Mouse (Mus musculus): Measurements from ENCODE around the gene Gatad2a. TPM values are rescaled to one million over a fixed set of nuclear protein-coding genes. Genes with fewer than 3 reads are reported as not detected.
A peak's percentile ranks its signal among the peaks of the same experiment; 100 is the strongest.

Gatad2a gene
- polyA plus RNA-seq, 1 experiment from 2014 or later, result 55.6 TPM

DNA sequence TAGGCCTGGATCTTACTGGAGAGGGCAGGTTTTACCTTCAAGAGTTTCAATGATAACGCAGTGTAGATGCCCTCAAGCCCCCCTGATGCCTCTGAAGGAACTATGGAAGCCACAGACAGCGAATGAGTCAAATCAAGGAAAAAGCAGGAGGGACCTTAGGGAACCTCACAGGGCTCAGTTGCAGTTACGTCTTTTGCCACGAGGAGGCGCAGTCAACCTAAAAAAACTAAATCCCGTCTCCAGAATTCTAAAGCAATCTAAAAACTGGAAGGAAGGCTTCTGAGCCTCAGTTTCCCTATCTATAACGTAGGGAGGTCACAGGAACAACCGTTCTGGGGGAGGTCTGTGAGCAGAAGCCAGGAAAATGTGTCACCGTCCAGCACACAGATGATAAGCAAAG is 122.0 kb downstream of the Gatad2a start:
- Histone ChIP-seq H3K4me3 (no peak overlapping the region), H3K9me3 (replicated peaks) (no peaks in the 10 kb centered on the region), H3K4me2 (no peak overlapping the region), H3K27ac (ENCODE audit: poor library complexity, severe bottlenecking) (no peak overlapping the region), H3K36me3 (no peaks in the 10 kb centered on the region), H3K27me3 (replicated peaks) (peaks cover 40% of the 10 kb centered on the region), H3K9ac (no peak overlapping the region), H3K4me1 (replicated peaks) (peaks cover 6% of the 10 kb centered on the region; the same call in 1 of the 2 replicates)
- ATAC-seq (ENCODE audit: insufficient number of reproducible peaks, low FRiP score), result no peak
- WGBS, result 12% methylated on average over 9 of the region's 9 CpGs

DNA sequence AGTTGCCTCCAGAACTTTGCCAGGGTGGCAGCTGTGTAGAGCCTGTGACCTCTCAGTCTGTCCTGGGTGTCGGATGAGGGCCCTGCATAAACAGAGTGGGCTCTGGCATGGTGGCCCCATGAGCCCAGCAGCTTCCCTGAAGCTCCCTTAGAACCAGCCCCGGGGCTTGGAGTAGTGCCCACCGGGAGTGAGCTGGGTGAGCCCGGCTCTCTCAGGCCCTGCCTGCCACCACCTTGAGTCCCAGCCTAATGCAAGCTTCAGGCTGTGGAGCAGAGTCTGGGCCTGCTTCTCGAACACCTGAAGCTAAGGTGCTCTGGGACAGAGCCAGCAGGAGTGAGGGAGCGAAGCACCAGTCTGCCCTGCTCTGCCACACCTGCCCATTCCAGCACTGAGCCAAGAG is 125.3 kb downstream of the Gatad2a start:
- WGBS, result 76% methylated on average over 6 of the region's 6 CpGs
- Histone ChIP-seq H3K9me3 (replicated peaks) (no peaks in the 10 kb centered on the region), H3K27ac (ENCODE audit: poor library complexity, severe bottlenecking) (no peak overlapping the region), H3K4me3 (no peak overlapping the region), H3K36me3 (no peaks in the 10 kb centered on the region), H3K4me2 (no peak overlapping the region), H3K27me3 (replicated peaks) (peaks cover 22% of the 10 kb centered on the region), H3K9ac (no peak overlapping the region), H3K4me1 (replicated peaks) (peaks cover 6% of the 10 kb centered on the region; the same call in 1 of the 2 replicates)
- ATAC-seq (ENCODE audit: insufficient number of reproducible peaks, low FRiP score), result no peak

DNA sequence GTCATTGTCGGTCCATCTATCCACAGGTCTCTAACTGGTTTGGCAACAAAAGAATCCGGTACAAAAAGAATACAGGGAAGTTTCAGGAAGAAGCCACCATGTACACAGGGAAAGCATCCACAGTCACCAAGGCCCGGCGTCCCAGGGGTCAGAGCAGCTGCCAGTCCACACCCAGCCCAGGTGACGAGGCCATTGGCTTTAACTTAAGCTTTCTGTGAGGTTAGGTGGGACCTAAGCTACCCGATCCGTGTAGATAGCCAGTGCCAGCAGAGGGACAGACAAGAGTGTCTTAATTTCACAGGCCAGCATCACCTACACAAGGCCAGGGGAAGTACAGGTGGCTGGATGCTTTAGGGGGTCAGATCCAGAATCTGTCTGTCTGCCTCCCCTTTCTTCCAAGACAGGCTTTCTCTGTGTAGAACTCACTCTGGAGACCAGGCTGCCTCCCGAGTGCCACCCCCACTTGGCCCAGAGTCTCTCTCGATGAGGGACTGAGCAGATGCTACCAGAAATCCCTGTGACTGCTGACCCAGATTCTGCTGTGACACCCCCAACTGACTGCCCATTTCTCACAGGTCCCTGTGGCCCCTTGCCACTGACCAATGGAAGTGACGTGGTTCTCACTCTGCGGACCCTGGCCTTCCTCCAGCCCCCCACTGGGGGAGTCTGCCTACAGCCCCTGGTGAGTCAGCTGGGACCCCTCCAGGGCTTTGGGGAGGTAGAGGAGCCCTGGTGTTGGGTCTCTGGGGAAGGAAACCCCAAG is 126.0 kb downstream of the Gatad2a start:
- no peak overlapping the region for H3K4me2 ChIP-seq
- ATAC-seq (ENCODE audit: insufficient number of reproducible peaks, low FRiP score), result no peak
- H3K9me3 ChIP-seq (replicated peaks), result no peaks in the 10 kb centered on the region
- H3K9ac ChIP-seq, result no peak overlapping the region
- no peak overlapping the region for H3K27ac ChIP-seq (ENCODE audit: poor library complexity, severe bottlenecking)
- H3K36me3 ChIP-seq, result no peaks in the 10 kb centered on the region
- H3K27me3 ChIP-seq (replicated peaks), result peaks cover 22% of the 10 kb centered on the region
- H3K4me1 ChIP-seq (replicated peaks), result peaks cover 6% of the 10 kb centered on the region; the same call in 1 of the 2 replicates
- 79% methylated on average over 11 of the region's 11 CpGs for WGBS
- no peak overlapping the region for H3K4me3 ChIP-seq

DNA sequence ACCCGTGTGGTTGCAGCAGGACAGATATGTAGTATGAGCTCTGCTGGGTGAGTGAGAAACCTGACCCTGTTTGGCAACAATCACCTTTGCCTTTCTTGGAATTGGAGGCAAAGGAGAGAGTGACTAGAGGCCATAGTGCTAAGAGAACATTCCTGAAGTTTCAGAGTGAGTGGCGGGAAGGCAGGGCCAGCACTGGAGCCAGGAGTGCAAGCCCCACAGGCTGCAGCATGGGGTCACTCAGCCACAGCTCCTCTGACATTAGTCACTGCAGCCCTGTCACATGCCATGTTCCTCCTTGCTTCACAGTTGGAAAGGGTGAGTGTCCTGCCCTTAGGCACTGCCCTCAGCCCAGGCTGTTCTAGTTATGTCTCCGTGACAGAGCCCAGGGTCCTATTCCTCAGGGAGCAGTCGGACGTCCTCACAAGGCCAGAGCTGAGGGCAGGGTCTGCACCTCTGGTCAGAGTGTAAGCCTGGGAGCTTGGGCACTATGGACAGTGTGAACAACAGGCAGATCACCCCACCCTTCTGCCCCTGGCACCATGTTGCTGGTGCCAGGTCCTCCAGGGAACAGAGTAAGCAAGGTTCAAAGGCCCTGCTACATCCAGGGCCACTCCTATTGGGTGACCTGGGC is 128.4 kb downstream of the Gatad2a start:
- ATAC-seq (ENCODE audit: insufficient number of reproducible peaks, low FRiP score), result no peak
- Histone ChIP-seq H3K4me2 (no peak overlapping the region), H3K4me3 (no peak overlapping the region), H3K9ac (peak overlapping the region; percentile 9; the same call in 1 of the 2 replicates), H3K27me3 (replicated peaks) (peaks cover 14% of the 10 kb centered on the region), H3K36me3 (no peaks in the 10 kb centered on the region), H3K4me1 (replicated peaks) (no peaks in the 10 kb centered on the region), H3K9me3 (replicated peaks) (no peaks in the 10 kb centered on the region), H3K27ac (ENCODE audit: poor library complexity, severe bottlenecking) (no peak overlapping the region)
- 60% methylated on average over 5 of the region's 5 CpGs for WGBS

DNA sequence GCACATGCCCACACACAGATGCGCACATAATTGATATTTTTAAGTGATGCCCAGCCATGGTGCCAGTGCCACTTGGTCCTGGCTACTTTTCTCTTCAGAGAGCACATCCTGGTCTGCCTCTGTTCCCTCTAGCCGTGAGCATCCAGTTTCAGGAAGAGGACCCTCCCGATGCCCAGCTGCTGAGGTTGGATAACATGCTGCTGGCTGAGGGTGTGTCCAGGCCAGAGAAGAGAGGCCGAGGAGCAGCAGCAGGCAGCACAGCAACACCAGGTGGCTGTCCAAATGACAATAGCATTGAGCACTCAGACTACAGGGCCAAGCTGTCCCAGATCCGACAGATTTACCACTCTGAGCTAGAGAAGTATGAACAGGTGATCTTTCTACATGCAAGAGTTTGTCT is 132.0 kb downstream of the Gatad2a start:
- Histone ChIP-seq H3K4me2 (no peak overlapping the region), H3K9ac (no peak overlapping the region), H3K27me3 (replicated peaks) (0 out of 2 replicates have a peak, but pooled peaks cover 5% of the 10 kb centered on the region), H3K9me3 (replicated peaks) (0 out of 2 replicates have a peak, but pooled peaks cover 3% of the 10 kb centered on the region), H3K4me3 (no peak overlapping the region), H3K36me3 (no peaks in the 10 kb centered on the region), H3K27ac (ENCODE audit: poor library complexity, severe bottlenecking) (no peak overlapping the region), H3K4me1 (replicated peaks) (no peaks in the 10 kb centered on the region)
- whole genome bisulfite sequencing, result 54% methylated on average over 5 of the region's 5 CpGs
- no peak for ATAC-seq (ENCODE audit: insufficient number of reproducible peaks, low FRiP score)

DNA sequence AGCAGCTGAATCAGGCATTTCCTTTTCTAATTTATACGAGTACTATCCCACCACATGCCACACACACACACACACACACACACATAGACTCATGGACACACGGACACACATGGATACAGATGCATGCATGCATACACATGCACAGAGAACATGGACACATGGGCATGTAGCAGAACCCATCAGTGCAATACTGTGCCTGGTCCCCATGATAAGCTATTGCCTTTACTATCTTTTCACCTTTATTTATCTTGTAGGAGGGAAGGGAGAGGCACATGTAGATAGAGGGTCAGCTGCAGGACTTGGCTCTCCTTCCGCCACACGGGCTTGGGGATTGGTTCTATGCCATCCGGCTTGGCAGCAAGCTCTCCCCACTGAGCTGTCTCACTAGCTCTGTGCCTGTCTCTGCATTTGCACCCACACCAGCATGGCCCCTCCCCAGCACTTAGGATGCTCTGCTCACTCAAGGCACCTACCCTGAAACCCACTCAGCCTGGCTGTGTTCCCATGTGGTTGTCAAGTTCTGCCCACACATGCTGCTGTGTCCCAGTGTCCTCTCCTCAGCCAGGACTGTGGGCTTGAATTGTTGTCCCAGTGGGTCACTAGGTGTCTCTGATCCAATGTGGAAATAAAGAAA is 132.7 kb downstream of the Gatad2a start:
- Histone ChIP-seq H3K36me3 (no peaks in the 10 kb centered on the region), H3K4me2 (no peak overlapping the region), H3K4me1 (replicated peaks) (no peaks in the 10 kb centered on the region), H3K27me3 (replicated peaks) (0 out of 2 replicates have a peak, but pooled peaks cover 5% of the 10 kb centered on the region), H3K27ac (ENCODE audit: poor library complexity, severe bottlenecking) (no peak overlapping the region), H3K4me3 (no peak overlapping the region), H3K9me3 (replicated peaks) (0 out of 2 replicates have a peak, but pooled peaks cover 3% of the 10 kb centered on the region), H3K9ac (no peak overlapping the region)
- ATAC-seq (ENCODE audit: insufficient number of reproducible peaks, low FRiP score), result no peak
- WGBS, result 73% methylated on average over 5 of the region's 5 CpGs

DNA sequence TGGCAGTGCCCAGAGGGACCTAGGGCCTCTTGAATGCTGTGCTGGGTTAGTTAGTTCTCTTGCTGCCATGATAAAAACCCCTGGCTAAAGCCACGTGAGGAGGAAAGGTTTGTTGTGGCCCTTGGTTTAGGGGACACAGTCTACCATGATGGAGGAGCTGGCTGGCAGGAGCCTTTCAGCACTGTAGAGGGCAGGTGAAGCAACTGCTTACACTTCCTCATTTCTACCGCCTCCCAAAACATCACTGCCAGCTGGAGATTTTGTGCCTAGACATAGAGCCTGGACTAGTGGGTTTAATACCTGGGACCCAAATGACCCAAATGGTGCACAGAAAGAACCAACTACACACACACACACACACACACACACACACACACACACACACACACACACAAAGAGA is 134.9 kb downstream of the Gatad2a start:
- ATAC-seq (ENCODE audit: insufficient number of reproducible peaks, low FRiP score), result no peak
- Histone ChIP-seq H3K9ac (no peak overlapping the region), H3K4me1 (replicated peaks) (no peaks in the 10 kb centered on the region), H3K9me3 (replicated peaks) (0 out of 2 replicates have a peak, but pooled peaks cover 3% of the 10 kb centered on the region), H3K27ac (ENCODE audit: poor library complexity, severe bottlenecking) (no peak overlapping the region), H3K4me3 (no peak overlapping the region), H3K4me2 (no peak overlapping the region), H3K36me3 (no peaks in the 10 kb centered on the region), H3K27me3 (replicated peaks) (0 out of 2 replicates have a peak, but pooled peaks cover 4% of the 10 kb centered on the region)
- 53% methylated on average over 2 of the region's 2 CpGs for WGBS

DNA sequence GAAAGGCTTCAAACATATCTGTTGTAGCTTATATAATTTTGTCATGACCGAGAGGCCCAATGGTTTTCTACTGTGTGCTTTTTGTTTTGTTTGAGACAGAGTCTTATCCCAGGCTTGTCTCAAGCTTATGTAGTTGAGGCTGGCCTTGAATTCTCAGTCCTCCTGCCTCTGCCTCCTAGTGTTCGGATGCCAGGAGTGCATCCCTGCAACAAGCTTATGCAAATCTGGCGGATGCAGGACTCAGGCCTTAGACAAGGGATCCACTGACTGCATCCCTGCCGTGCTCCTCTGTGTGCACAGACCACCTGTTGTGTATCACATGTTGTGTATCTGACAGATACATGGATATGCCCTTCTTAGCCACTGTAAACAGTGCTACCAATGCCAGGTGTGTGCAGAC is 135.4 kb downstream of the Gatad2a start:
- no peak for ATAC-seq (ENCODE audit: insufficient number of reproducible peaks, low FRiP score)
- Histone ChIP-seq H3K9ac (no peak overlapping the region), H3K27me3 (replicated peaks) (no peaks in the 10 kb centered on the region)

More for the DNA sequence above, 135.4 kb downstream of the Gatad2a start:
- Histone ChIP-seq H3K4me3 (no peak overlapping the region), H3K4me1 (replicated peaks) (no peaks in the 10 kb centered on the region), H3K36me3 (no peaks in the 10 kb centered on the region), H3K4me2 (no peak overlapping the region), H3K9me3 (replicated peaks) (0 out of 2 replicates have a peak, but pooled peaks cover 3% of the 10 kb centered on the region), H3K27ac (ENCODE audit: poor library complexity, severe bottlenecking) (no peak overlapping the region)
- 50% methylated on average over 4 of the region's 4 CpGs for WGBS

Other genes starting within 250 kb of the Gatad2a start
- 2.9 and 3.3 TPM in 2 replicates for gene Zfp963, start 246.4 kb downstream of the Gatad2a start, polyA plus RNA-seq (2016; fragmentation: Nextera tagmentation; extraction: Ambion mirVana)
- 0.33 TPM in 1 of 2 replicates, not detected in the other for gene Gm20422, start 221.5 kb downstream of the Gatad2a start, polyA plus RNA-seq (2016; fragmentation: Nextera tagmentation; extraction: Ambion mirVana)
- gene Atp13a1, start 205.2 kb downstream of the Gatad2a start, polyA plus RNA-seq (2016; fragmentation: Nextera tagmentation; extraction: Ambion mirVana), result 34.4 and 36.7 TPM in 2 replicates
- gene Zfp866, start 205.2 kb downstream of the Gatad2a start, polyA plus RNA-seq (2016; fragmentation: Nextera tagmentation; extraction: Ambion mirVana), result 16.9 and 18.0 TPM in 2 replicates
- 8.5 and 8.6 TPM in 2 replicates for gene Gmip, start 187.7 kb downstream of the Gatad2a start, polyA plus RNA-seq (2016; fragmentation: Nextera tagmentation; extraction: Ambion mirVana)
- gene Lpar2, start 174.0 kb downstream of the Gatad2a start, polyA plus RNA-seq (2016; fragmentation: Nextera tagmentation; extraction: Ambion mirVana), result 0.32 and 0.36 TPM in 2 replicates
- 4.7 TPM in 2 replicates for gene Pbx4, start 163.9 kb downstream of the Gatad2a start, polyA plus RNA-seq (2016; fragmentation: Nextera tagmentation; extraction: Ambion mirVana)
- gene Cilp2, start 108.7 kb downstream of the Gatad2a start, polyA plus RNA-seq (2016; fragmentation: Nextera tagmentation; extraction: Ambion mirVana), result 0.78 and 0.82 TPM in 2 replicates
- gene Tssk6, start 94.2 kb downstream of the Gatad2a start, polyA plus RNA-seq (2016; fragmentation: Nextera tagmentation; extraction: Ambion mirVana), result 1.9 and 3.1 TPM in 2 replicates
- 309 and 314 TPM in 2 replicates for gene Ndufa13, start 93.8 kb downstream of the Gatad2a start, polyA plus RNA-seq (2016; fragmentation: Nextera tagmentation; extraction: Ambion mirVana)
- 7.4 and 8.9 TPM in 2 replicates for gene Yjefn3, start 93.7 kb downstream of the Gatad2a start, polyA plus RNA-seq (2016; fragmentation: Nextera tagmentation; extraction: Ambion mirVana)
- gene Mau2, start 46.4 kb upstream of the Gatad2a start, polyA plus RNA-seq (2016; fragmentation: Nextera tagmentation; extraction: Ambion mirVana), result 39.9 and 42.1 TPM in 2 replicates
- gene Sugp1, start 46.4 kb upstream of the Gatad2a start, polyA plus RNA-seq (2016; fragmentation: Nextera tagmentation; extraction: Ambion mirVana), result 32.7 and 34.0 TPM in 2 replicates
- gene Tm6sf2, start 76.5 kb upstream of the Gatad2a start, polyA plus RNA-seq (2016; fragmentation: Nextera tagmentation; extraction: Ambion mirVana), result 1.3 and 1.6 TPM in 2 replicates
- 0.11 and 0.24 TPM in 2 replicates for gene Hapln4, start 87.1 kb upstream of the Gatad2a start, polyA plus RNA-seq (2016; fragmentation: Nextera tagmentation; extraction: Ambion mirVana)
- 0.17 and 0.31 TPM in 2 replicates for gene Ncan, start 124.5 kb upstream of the Gatad2a start, polyA plus RNA-seq (2016; fragmentation: Nextera tagmentation; extraction: Ambion mirVana)
- gene Nr2c2ap, start 134.9 kb upstream of the Gatad2a start, polyA plus RNA-seq (2016; fragmentation: Nextera tagmentation; extraction: Ambion mirVana), result 28.5 and 29.1 TPM in 2 replicates
- gene Rfxank, start 142.8 kb upstream of the Gatad2a start, polyA plus RNA-seq (2016; fragmentation: Nextera tagmentation; extraction: Ambion mirVana), result 17.7 and 18.7 TPM in 2 replicates
- 30.3 and 38.1 TPM in 2 replicates for gene Borcs8, start 143.1 kb upstream of the Gatad2a start, polyA plus RNA-seq (2016; fragmentation: Nextera tagmentation; extraction: Ambion mirVana)
- gene Mef2b, start 143.3 kb upstream of the Gatad2a start, polyA plus RNA-seq (2016; fragmentation: Nextera tagmentation; extraction: Ambion mirVana), result not detected in 2 replicates
- gene Tmem161a, start 176.0 kb upstream of the Gatad2a start, polyA plus RNA-seq (2016; fragmentation: Nextera tagmentation; extraction: Ambion mirVana), result 98.0 and 100 TPM in 2 replicates
- 8.5 and 9.7 TPM in 2 replicates for gene Slc25a42, start 215.9 kb upstream of the Gatad2a start, polyA plus RNA-seq (2016; fragmentation: Nextera tagmentation; extraction: Ambion mirVana)
- 33.8 and 36.0 TPM in 2 replicates for gene Sugp2, start 237.8 kb upstream of the Gatad2a start, polyA plus RNA-seq (2016; fragmentation: Nextera tagmentation; extraction: Ambion mirVana)
- 22.6 and 23.4 TPM in 2 replicates for gene Armc6, start 238.1 kb upstream of the Gatad2a start, polyA plus RNA-seq (2016; fragmentation: Nextera tagmentation; extraction: Ambion mirVana)

Data from heart, embryonic 12.5 days (tissue).